Mouse (Mus musculus) kidney, postnatal 14 days (tissue): ENCODE data around the gene 1110008P14Rik.
"Not testable (repeated sequence)": the region's sequence is repeated elsewhere in the genome, so short reads cannot be mapped to it uniquely, and the experiment has no call there.

ENCODE experiments used
- DNase-seq: peaks from one replicate; pipeline ENCODE4 v3.0.0; 2022; ENCODE audit warnings: mixed read lengths

1110008P14Rik gene

GRCm38 (mm10) chr2:32362817-32363340 is 18.9 kb downstream of the 1110008P14Rik start:
- peak; percentile 94 for DNase-seq

- DNase-seq = not testable (repeated sequence)
Observed at GRCm38 (mm10) chr2:32362274-32362673, 19.5 kb downstream of the 1110008P14Rik start.

- peak; percentile 81 for DNase-seq
Observed at GRCm38 (mm10) chr2:32361437-32361836, 20.3 kb downstream of the 1110008P14Rik start.

GRCm38 (mm10) chr2:32360741-32361140 is 21.0 kb downstream of the 1110008P14Rik start:
- peak; percentile 89 for DNase-seq

GRCm38 (mm10) chr2:32358381-32358780 is 23.4 kb downstream of the 1110008P14Rik start:
- no peak for DNase-seq

GRCm38 (mm10) chr2:32357710-32358109 is 24.0 kb downstream of the 1110008P14Rik start:
- DNase-seq = no peak

- no peak for DNase-seq
Observed at GRCm38 (mm10) chr2:32356216-32356615, 25.5 kb downstream of the 1110008P14Rik start.

GRCm38 (mm10) chr2:32354336-32354895 is 27.3 kb downstream of the 1110008P14Rik start:
- no peak for DNase-seq

GRCm38 (mm10) chr2:32353836-32354235 is 27.9 kb downstream of the 1110008P14Rik start:
- no peak for DNase-seq

- peak; percentile 94 for DNase-seq
Observed at GRCm38 (mm10) chr2:32353007-32353542, 28.7 kb downstream of the 1110008P14Rik start, which contains the start of gene Dnm1. TSS of gene Dnm1 (minus strand) at chr2:32353338.

- peak; percentile 28 for DNase-seq
Observed at GRCm38 (mm10) chr2:32352151-32353006, 29.4 kb downstream of the 1110008P14Rik start, which contains the start of gene Ciz1. TSS of gene Ciz1 (plus strand) at chr2:32352327.

- DNase-seq = no peak
Observed at GRCm38 (mm10) chr2:32351471-32351961, 30.2 kb downstream of the 1110008P14Rik start.

- DNase-seq = no peak
Observed at GRCm38 (mm10) chr2:32350471-32351051, 31.2 kb downstream of the 1110008P14Rik start.

GRCm38 (mm10) chr2:32349625-32350255 is 32.0 kb downstream of the 1110008P14Rik start:
- no peak for DNase-seq

- DNase-seq = no peak
Observed at GRCm38 (mm10) chr2:32348311-32348710, 33.4 kb downstream of the 1110008P14Rik start.

GRCm38 (mm10) chr2:32347019-32347418 is 34.7 kb downstream of the 1110008P14Rik start:
- DNase-seq = no peak

GRCm38 (mm10) chr2:32344598-32345321 is 37.0 kb downstream of the 1110008P14Rik start:
- no peak for DNase-seq

GRCm38 (mm10) chr2:32344056-32344455 is 37.7 kb downstream of the 1110008P14Rik start:
- DNase-seq = no peak

GRCm38 (mm10) chr2:32343351-32343671 is 38.4 kb downstream of the 1110008P14Rik start:
- no peak for DNase-seq

- no peak for DNase-seq
Observed at GRCm38 (mm10) chr2:32342539-32343350, 39.0 kb downstream of the 1110008P14Rik start.

- DNase-seq = no peak
Observed at GRCm38 (mm10) chr2:32342039-32342438, 39.7 kb downstream of the 1110008P14Rik start.
